Mouse (Mus musculus) liver, embryonic 14.5 days (tissue): ENCODE measurements around the gene Egfem1.

Experiments
- CTCF ChIP-seq: IDR thresholded peaks from 2 replicates; pipeline ENCODE4 v1.5.1; 2016; ENCODE audit warnings: antibody characterized with exemption, low read depth, control low read depth
- EP300 ChIP-seq: IDR thresholded peaks from 2 replicates; pipeline ENCODE4 v1.6.1; 2016; ENCODE audit warnings: antibody characterized with exemption, low read depth

DNA sequence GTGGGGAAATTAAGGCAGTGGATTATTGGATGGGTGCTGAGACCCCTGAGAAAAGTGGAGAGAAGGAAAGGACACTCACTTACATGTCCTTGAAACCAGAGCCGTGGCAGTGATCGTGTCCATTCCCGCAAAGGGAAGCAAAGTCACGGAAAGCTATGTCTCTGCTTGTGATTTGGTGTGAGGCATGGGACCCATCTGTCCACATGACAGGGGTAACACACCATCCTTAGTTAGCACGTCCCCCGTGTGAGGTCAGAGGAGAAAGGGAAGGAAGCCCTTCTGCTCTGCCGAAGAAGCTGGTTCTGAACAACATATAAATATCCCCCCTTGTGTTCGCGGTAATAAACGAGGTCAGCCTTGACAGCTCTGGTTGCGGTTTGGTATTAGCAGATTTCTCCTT is 52.7 kb downstream of the Egfem1 start:
- TF ChIP-seq CTCF = no peak
- no peak for TF ChIP-seq EP300
